Mouse (Mus musculus) embryo, embryonic 10.5 days (tissue): Measurements from ENCODE around the gene H60b.
"Not testable (repeated sequence)": the region's sequence is repeated elsewhere in the genome, so short reads cannot be mapped to it uniquely, and the experiment has no call there.

Source experiments
- DNase-seq: peaks from one replicate; pipeline ENCODE4 v3.0.0-alpha.2; 2015; ENCODE audit warnings: low spot score

H60b gene

GRCm38 (mm10) chr10:22158310-22158999, at the start of gene H60b, which contains the start of gene Raet1e:
TSS of gene H60b (plus strand) at chr10:22158586.
TSS of gene Raet1e (plus strand) at chr10:22158569.
- DNase-seq, result peak; percentile 79

GRCm38 (mm10) chr10:22140665-22141280, 17.6 kb upstream of the H60b start:
- DNase-seq, result peak; percentile 91

GRCm38 (mm10) chr10:22142194-22142593, 16.2 kb upstream of the H60b start:
- peak; percentile 78 for DNase-seq

GRCm38 (mm10) chr10:22142926-22143325, 15.5 kb upstream of the H60b start:
- DNase-seq, result no peak

- DNase-seq, result peak; percentile 84
Measured at GRCm38 (mm10) chr10:22148441-22149072, 9.8 kb upstream of the H60b start.

GRCm38 (mm10) chr10:22149073-22149690, 9.2 kb upstream of the H60b start, which contains the start of gene E030030I06Rik:
TSS of gene E030030I06Rik (minus strand) at chr10:22149270.
- peak; percentile 63 for DNase-seq

- peak; percentile 57 for DNase-seq
Measured at GRCm38 (mm10) chr10:22149691-22150465, 8.5 kb upstream of the H60b start.

GRCm38 (mm10) chr10:22150593-22150992, 7.8 kb upstream of the H60b start:
- DNase-seq, result peak; percentile 53

- peak; percentile 28 for DNase-seq
Measured at GRCm38 (mm10) chr10:22151056-22151862, 7.1 kb upstream of the H60b start.

GRCm38 (mm10) chr10:22151863-22152640, 6.3 kb upstream of the H60b start:
- DNase-seq, result peak; percentile 56

GRCm38 (mm10) chr10:22153147-22153690, 5.2 kb upstream of the H60b start:
- DNase-seq, result peak; percentile 26

- DNase-seq, result peak; percentile 65
Measured at GRCm38 (mm10) chr10:22154127-22154526, 4.3 kb upstream of the H60b start.

- peak; percentile 38 for DNase-seq
Measured at GRCm38 (mm10) chr10:22154871-22155799, 3.3 kb upstream of the H60b start.

- peak; percentile 56 for DNase-seq
Measured at GRCm38 (mm10) chr10:22159131-22159561, 760 bp downstream of the H60b start.

GRCm38 (mm10) chr10:22159581-22160140, 1.3 kb downstream of the H60b start:
- DNase-seq, result peak; percentile 17

- DNase-seq, result not testable (repeated sequence)
Measured at GRCm38 (mm10) chr10:22163279-22163678, 4.9 kb downstream of the H60b start.

GRCm38 (mm10) chr10:22163705-22164583, 5.6 kb downstream of the H60b start:
- DNase-seq, result peak; percentile 74
